Mouse (Mus musculus) ES-E14 (cell line): ENCODE measurements around the gene Rnf8. TPM values are rescaled to one million over a fixed set of nuclear protein-coding genes. Genes with fewer than 3 reads are reported as not detected.
A peak's percentile ranks its signal among the peaks of the same experiment; 100 is the strongest.

Source experiments
- DNase-seq: peaks from one replicate; pipeline ENCODE4 v3.0.0-alpha.2; 2013; ENCODE audit warnings: low read depth, low spot score
- H3K27ac ChIP-seq: 2 replicates; pipeline ENCODE4 v1.5.1; 2012; ENCODE audit warnings: low read depth, mild to moderate bottlenecking, low read length, moderate library complexity, mixed read lengths; ENCODE audit not compliant: poor library complexity, insufficient read depth, severe bottlenecking
- H3K36me3 ChIP-seq: 2 replicates; pipeline ENCODE4 v1.6.1; 2012; ENCODE audit warnings: mild to moderate bottlenecking, low read length, moderate library complexity, mixed read lengths; ENCODE audit not compliant: control insufficient read depth, poor library complexity, insufficient read depth, severe bottlenecking
- H3K4me1 ChIP-seq, 2 experiments: fragments of 150-350 bp in 1 of 2; sonication (generic) in 1 of 2; 2 replicates each; pipeline ENCODE4 v1.6.1; 2012; ENCODE audit warnings: low read length in 2 of 2, mild to moderate bottlenecking in 1 of 2, mixed read lengths in 1 of 2; ENCODE audit not compliant: control insufficient read depth in 2 of 2, insufficient read depth in 2 of 2, poor library complexity in 1 of 2
- H3K4me3 ChIP-seq, 2 experiments: fragments of 150-350 bp in 1 of 2; sonication (generic) in 1 of 2; 2 replicates each; pipeline ENCODE4 v1.5.1; 2012; ENCODE audit warnings: low read length in 2 of 2, low read depth in 1 of 2, mild to moderate bottlenecking in 1 of 2, mixed read lengths in 1 of 2; ENCODE audit not compliant: insufficient read depth in 1 of 2, poor library complexity in 1 of 2, severe bottlenecking in 1 of 2
- H3K9ac ChIP-seq: 2 replicates; pipeline ENCODE4 v1.6.1; 2012; ENCODE audit warnings: low read depth, mild to moderate bottlenecking, low read length, mixed read lengths; ENCODE audit not compliant: poor library complexity, insufficient read depth, severe bottlenecking
- H3K9me3 ChIP-seq: fragments of 150-350 bp; sonication (generic); 2 replicates; pipeline ENCODE4 v1.6.1; 2012; ENCODE audit warnings: low read depth, mild to moderate bottlenecking, low read length; ENCODE audit not compliant: control insufficient read depth, insufficient read depth
- CHD2 ChIP-seq: IDR thresholded peaks from 2 replicates; pipeline ENCODE4 v1.6.1; 2014; ENCODE audit warnings: mild to moderate bottlenecking, low read depth, low read length, inconsistent platforms
- HCFC1 ChIP-seq: IDR thresholded peaks from 2 replicates; pipeline ENCODE4 v1.6.1; 2012; ENCODE audit warnings: low read length, inconsistent platforms, borderline replicate concordance; ENCODE audit not compliant: insufficient read depth
- MAFK ChIP-seq: IDR thresholded peaks from 2 replicates; pipeline ENCODE4 v1.6.1; 2014; ENCODE audit warnings: mild to moderate bottlenecking, low read depth, low read length, inconsistent platforms; ENCODE audit not compliant: insufficient read depth
- ZC3H11A ChIP-seq: IDR thresholded peaks from 2 replicates; pipeline ENCODE4 v1.6.1; 2012; ENCODE audit warnings: low read depth, mild to moderate bottlenecking, inconsistent platforms, low read length, borderline replicate concordance
- ZNF384 ChIP-seq: IDR thresholded peaks from 2 replicates; pipeline ENCODE4 v1.6.1; 2012; ENCODE audit warnings: low read depth, low read length, inconsistent platforms
- in situ Hi-C, 2 experiments: fragments of 600-800 bp; cut with MboI; formaldehyde crosslinking; loops; one replicate each; pipeline ENCODE4 v1.15.1; 2025; ENCODE audit warnings: low sequenced_read_pairs in 2 of 2, inconsistent platforms in 1 of 2; ENCODE audit not compliant: unreplicated experiment in 2 of 2
- total RNA-seq: library from RNA; depleted of rRNA; stranded (reverse); fragments of 300-350 nt; gene quantifications from 2 replicates; pipeline ENCODE4 v1.2.3, GENCODE M21; 2012

The Rnf8 gene
- total RNA-seq, 1 experiment: 30.0 TPM

GRCm38 (mm10) chr17:29615024-29615551 lies 498 bp downstream of the Rnf8 start:
- Histone ChIP-seq H3K4me1 (peaks cover 3 to 17% of the 10 kb centered on the region in 2 experiments; a peak in 3 of 4 replicates), H3K9me3 (no peaks in the 10 kb centered on the region), H3K27ac (peak overlapping the region; percentile 57), H3K4me3 (peak overlapping the region; percentile 78 to 88), H3K36me3 (no peaks in the 10 kb centered on the region; the same call in 1 of the 2 replicates), H3K9ac (peak overlapping the region; percentile 95)
- no peak for TF ChIP-seq MAFK
- DNase-seq: no peak
- in situ Hi-C loops: no loop called here

GRCm38 (mm10) chr17:29615616-29616015 lies 1.0 kb downstream of the Rnf8 start:
- peak overlapping the region; percentile 78 to 88 for H3K4me3 ChIP-seq
- H3K27ac ChIP-seq: no peak overlapping the region
- in situ Hi-C loops: no loop called here
- H3K9ac ChIP-seq: peak overlapping the region; percentile 95
- no peaks in the 10 kb centered on the region for H3K9me3 ChIP-seq
- no peaks in the 10 kb centered on the region; the same call in 1 of the 2 replicates for H3K36me3 ChIP-seq
- TF ChIP-seq ZC3H11A (no peak), HCFC1 (no peak), CHD2 (no peak), MAFK (no peak), ZNF384 (no peak)
- DNase-seq: no peak
- H3K4me1 ChIP-seq: peaks cover 3 to 17% of the 10 kb centered on the region in 2 experiments; a peak in 3 of 4 replicates

GRCm38 (mm10) chr17:29619231-29619630 lies 4.6 kb downstream of the Rnf8 start:
- Histone ChIP-seq H3K36me3 (peaks cover 13% of the 10 kb centered on the region; the same call in 1 of the 2 replicates), H3K4me3 (no peak overlapping the region), H3K4me1 (peaks cover 3 to 12% of the 10 kb centered on the region in 2 experiments; a peak in 3 of 4 replicates), H3K9me3 (no peaks in the 10 kb centered on the region), H3K27ac (no peak overlapping the region), H3K9ac (no peak overlapping the region)
- no peak for DNase-seq
- no peak for TF ChIP-seq MAFK
- no peak for TF ChIP-seq ZC3H11A
- TF ChIP-seq CHD2: no peak
- no peak for TF ChIP-seq ZNF384
- TF ChIP-seq HCFC1: no peak
- in situ Hi-C loops: no loop called here

DNA sequence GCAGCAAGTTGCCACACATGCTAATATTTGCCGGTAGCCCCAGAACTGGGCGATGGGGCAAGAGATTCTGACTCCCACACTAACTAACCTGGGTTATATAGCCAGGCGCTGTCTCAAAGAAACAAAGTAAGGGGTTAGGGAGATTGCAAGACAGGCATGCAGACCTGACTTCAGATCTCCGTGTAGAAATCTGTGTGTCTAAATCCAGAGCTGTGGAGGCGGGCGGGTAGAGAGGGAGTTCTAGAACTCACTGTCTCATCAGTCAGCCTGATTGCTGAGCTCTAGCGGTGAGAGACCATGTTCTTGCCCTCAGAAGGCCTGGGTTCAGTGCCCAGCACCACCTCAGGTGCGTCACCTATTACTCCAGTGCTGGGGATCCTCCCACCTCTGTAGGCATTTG lies 8.9 kb downstream of the Rnf8 start:
- DNase-seq: no peak
- peaks cover 30% of the 10 kb centered on the region for H3K36me3 ChIP-seq

More for the DNA sequence above, 8.9 kb downstream of the Rnf8 start:
- in situ Hi-C loops: no loop called here
- no peak overlapping the region for H3K9ac ChIP-seq
- H3K9me3 ChIP-seq: no peaks in the 10 kb centered on the region
- TF ChIP-seq CHD2 (no peak), ZNF384 (no peak), HCFC1 (no peak), ZC3H11A (no peak), MAFK (no peak)
- no peak overlapping the region for H3K27ac ChIP-seq
- H3K4me1 ChIP-seq: peaks cover 0 to 3% of the 10 kb centered on the region in 2 experiments; a peak in 1 of 4 replicates
- no peak overlapping the region for H3K4me3 ChIP-seq
